Mouse (Mus musculus) myocyte (in vitro differentiated cells): ENCODE measurements around the gene Krtap9-5.

Experiments used
- E2F4 ChIP-seq: IDR thresholded peaks from one replicate; pipeline ENCODE4 v1.6.1; 2011; ENCODE audit warnings: mild to moderate bottlenecking, control low read depth, moderate library complexity; ENCODE audit not compliant: insufficient read depth
- MAX ChIP-seq: IDR thresholded peaks from one replicate; pipeline ENCODE4 v1.6.1; 2011; ENCODE audit warnings: low read depth, mild to moderate bottlenecking, control low read depth
- MYOG ChIP-seq, 3 experiments: IDR thresholded peaks; one replicate each; pipeline ENCODE4 v1.6.1; 2011; ENCODE audit warnings: control low read depth in 2 of 3, low read depth in 2 of 3, mild to moderate bottlenecking in 2 of 3; ENCODE audit not compliant: insufficient read length in 2 of 3, control insufficient read depth in 1 of 3, insufficient read depth in 1 of 3
- POLR2A ChIP-seq: IDR thresholded peaks from one replicate; pipeline ENCODE4 v1.6.1; 2011; ENCODE audit warnings: low read depth, mild to moderate bottlenecking, control low read depth, moderate library complexity; ENCODE audit not compliant: insufficient read length
- POLR2AphosphoS2 ChIP-seq: IDR thresholded peaks from one replicate; pipeline ENCODE4 v1.6.1; 2011; ENCODE audit warnings: low read depth, control low read depth; ENCODE audit not compliant: insufficient read length
- SRF ChIP-seq: IDR thresholded peaks from one replicate; pipeline ENCODE4 v1.6.1; 2011; ENCODE audit warnings: low read depth; ENCODE audit not compliant: control insufficient read depth, insufficient read length
- TCF12 ChIP-seq: IDR thresholded peaks from one replicate; pipeline ENCODE4 v1.6.1; 2011; ENCODE audit warnings: mild to moderate bottlenecking, control low read depth; ENCODE audit not compliant: poor library complexity, insufficient read depth, severe bottlenecking
- TCF3 ChIP-seq: IDR thresholded peaks from one replicate; pipeline ENCODE4 v1.6.1; 2011; ENCODE audit warnings: low read depth, control low read depth; ENCODE audit not compliant: insufficient read length

DNA sequence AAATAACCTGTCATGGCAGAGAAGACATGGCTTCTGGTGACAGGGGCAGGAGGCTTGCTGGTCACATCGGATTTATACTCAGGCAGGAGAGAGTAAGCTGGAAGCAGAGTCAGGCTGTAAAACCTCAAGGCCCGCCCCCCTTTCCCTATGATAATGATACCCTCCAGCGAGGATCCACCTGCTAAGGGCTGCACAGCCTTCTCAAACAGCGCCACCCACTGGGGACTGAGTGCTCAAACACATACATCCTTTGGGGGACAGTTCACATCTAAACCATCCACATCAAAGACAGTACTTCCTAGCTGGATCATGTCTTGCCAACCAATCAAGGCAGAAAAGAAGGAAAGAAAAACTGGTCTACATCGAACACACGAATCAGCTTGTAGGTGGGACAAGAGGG lies 15.9 kb downstream of the Krtap9-5 start:
- TF ChIP-seq E2F4 (no peak), POLR2A (no peak), MYOG (IDR thresholded peaks at IDR 0.05; ENCODE audit: control insufficient read depth in 1 of 3, insufficient read depth in 1 of 3, insufficient read length in 2 of 3, low read depth in 2 of 3) (no peak), MAX (no peak), SRF (no peak), TCF12 (no peak), TCF3 (no peak), POLR2AphosphoS2 (no peak)
